Mouse (Mus musculus): ENCODE results near the gene Gjd3.

DNA sequence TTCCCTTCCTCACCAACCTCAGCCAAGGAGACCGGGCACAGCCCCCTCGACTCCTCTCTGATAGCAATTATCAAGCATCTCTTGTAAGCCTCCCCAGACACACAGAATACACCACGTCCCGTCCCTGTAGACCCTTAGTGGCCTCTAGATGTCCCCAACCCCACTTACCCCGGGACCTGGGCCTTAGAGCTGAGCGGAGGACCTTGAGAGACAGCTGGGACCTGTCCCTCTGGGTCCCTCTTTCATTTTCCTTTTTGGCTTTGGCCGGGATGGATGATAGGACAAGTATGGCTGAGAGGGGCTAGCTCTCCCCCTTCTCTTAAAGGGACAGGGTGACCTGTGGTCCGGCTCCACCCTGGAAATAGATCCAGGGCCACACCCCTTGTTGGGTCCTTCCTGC, 735 bp upstream of the Gjd3 start:
- TF ChIP-seq MAX (IDR thresholded peaks at IDR 0.05; ENCODE audit: low read depth) (no peak), POLR2A (IDR thresholded peaks at IDR 0.05; ENCODE audit: insufficient read length, low read depth) (no peak), USF1 (IDR thresholded peaks at IDR 0.05; ENCODE audit: low read depth) (no peak), TCF12 (IDR thresholded peaks at IDR 0.05; ENCODE audit: insufficient read depth, poor library complexity, severe bottlenecking) (no peak), CEBPB (IDR thresholded peaks at IDR 0.05; ENCODE audit: insufficient read depth, poor library complexity, severe bottlenecking) (no peak), REST (IDR thresholded peaks at IDR 0.05; ENCODE audit: insufficient read depth, insufficient read length) (no peak), MYOD1 (IDR thresholded peaks at IDR 0.05; ENCODE audit: control insufficient read depth in 1 of 3, insufficient read length in 2 of 3, low read depth in 2 of 3) (no peak), SRF (IDR thresholded peaks at IDR 0.05; ENCODE audit: control insufficient read depth, insufficient read length, low read depth) (no peak)

All from myocyte (in vitro differentiated cells).